Mouse (Mus musculus): ENCODE data around the gene Trp53inp2. TPM values are rescaled to one million over a fixed set of nuclear protein-coding genes. Genes with fewer than 3 reads are reported as not detected.
A peak's percentile ranks its signal among the peaks of the same experiment; 100 is the strongest.

The Trp53inp2 gene
- polyA plus RNA-seq, 1 experiment from 2014 or later, result 55.4 TPM

- Histone ChIP-seq H3K79me2 (ENCODE audit: inconsistent target) (no peaks in the 10 kb centered on the region), H3K36me3 (ENCODE audit: inconsistent target) (no peaks in the 10 kb centered on the region), H3K27ac (no peak overlapping the region), H3K4me3 (ENCODE audit: inconsistent target) (no peak overlapping the region)
- WGBS (ENCODE audit: missing documents), result 56% methylated on average over 1 of the region's 1 CpGs
Measured at GRCm38 (mm10) chr2:155373886-155374285, 7.0 kb upstream of the Trp53inp2 start.

- Histone ChIP-seq H3K4me3 (ENCODE audit: inconsistent target) (no peak overlapping the region), H3K27ac (no peak overlapping the region), H3K36me3 (ENCODE audit: inconsistent target) (no peaks in the 10 kb centered on the region), H3K79me2 (ENCODE audit: inconsistent target) (no peaks in the 10 kb centered on the region)
Measured at GRCm38 (mm10) chr2:155374521-155374920, 6.3 kb upstream of the Trp53inp2 start.

GRCm38 (mm10) chr2:155376191-155376590 is 4.7 kb upstream of the Trp53inp2 start:
- H3K36me3 ChIP-seq (ENCODE audit: inconsistent target), result no peaks in the 10 kb centered on the region
- WGBS (ENCODE audit: missing documents), result 82% methylated on average over 7 of the region's 10 CpGs

GRCm38 (mm10) chr2:155381060-155381437 is 190 bp downstream of the Trp53inp2 start:
- WGBS (ENCODE audit: missing documents), result 15% methylated on average over 8 of the region's 11 CpGs
- peak overlapping the region; percentile 40 for H3K4me3 ChIP-seq (ENCODE audit: inconsistent target)
- peaks cover 7% of the 10 kb centered on the region; the same call in 1 of the 2 replicates for H3K36me3 ChIP-seq (ENCODE audit: inconsistent target)
- H3K79me2 ChIP-seq (ENCODE audit: inconsistent target), result peaks cover 22% of the 10 kb centered on the region; the same call in 1 of the 2 replicates
- H3K27ac ChIP-seq, result 0 out of 2 replicates have a peak overlapping the region, but pooled peaks have one; percentile 7

More at GRCm38 (mm10) chr2:155376191-155376590, 4.7 kb upstream of the Trp53inp2 start:
- no peaks in the 10 kb centered on the region for H3K79me2 ChIP-seq (ENCODE audit: inconsistent target)
- no peak overlapping the region for H3K4me3 ChIP-seq (ENCODE audit: inconsistent target)
- H3K27ac ChIP-seq, result no peak overlapping the region

- peak overlapping the region; percentile 55 for H3K4me3 ChIP-seq (ENCODE audit: inconsistent target)
- under 1% methylated on average over 56 of the region's 68 CpGs for WGBS (ENCODE audit: missing documents)
- peaks cover 22% of the 10 kb centered on the region; the same call in 1 of the 2 replicates for H3K79me2 ChIP-seq (ENCODE audit: inconsistent target)
- H3K36me3 ChIP-seq (ENCODE audit: inconsistent target), result peaks cover 10% of the 10 kb centered on the region; the same call in 1 of the 2 replicates
- peak overlapping the region; percentile 36 for H3K27ac ChIP-seq
Measured at GRCm38 (mm10) chr2:155381643-155382331, 928 bp downstream of the Trp53inp2 start.

DNA sequence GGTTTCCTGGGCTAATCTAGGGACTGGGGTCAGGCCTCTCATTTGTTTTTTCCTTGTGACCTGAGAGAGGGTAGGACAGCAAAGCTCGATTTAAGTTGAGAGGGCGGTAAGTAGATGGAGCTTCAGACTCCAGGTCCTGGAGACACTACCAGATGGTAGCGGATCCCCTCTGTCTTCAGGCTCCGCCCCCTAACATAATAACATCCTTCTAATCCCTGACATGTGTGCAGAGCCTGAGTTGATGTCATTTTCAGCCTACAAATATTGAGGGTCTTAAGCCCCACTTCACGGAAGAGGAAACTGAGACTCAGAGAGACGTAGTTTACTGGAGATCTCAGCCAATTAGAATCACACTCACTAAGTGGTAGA is 1.5 kb downstream of the Trp53inp2 start:
- Histone ChIP-seq H3K79me2 (ENCODE audit: inconsistent target) (peaks cover 22% of the 10 kb centered on the region; the same call in 1 of the 2 replicates), H3K27ac (peak overlapping the region; percentile 36), H3K4me3 (ENCODE audit: inconsistent target) (peak overlapping the region; percentile 55), H3K36me3 (ENCODE audit: inconsistent target) (peaks cover 13% of the 10 kb centered on the region; the same call in 1 of the 2 replicates)
- 39% methylated on average over 6 of the region's 6 CpGs for WGBS (ENCODE audit: missing documents)

DNA sequence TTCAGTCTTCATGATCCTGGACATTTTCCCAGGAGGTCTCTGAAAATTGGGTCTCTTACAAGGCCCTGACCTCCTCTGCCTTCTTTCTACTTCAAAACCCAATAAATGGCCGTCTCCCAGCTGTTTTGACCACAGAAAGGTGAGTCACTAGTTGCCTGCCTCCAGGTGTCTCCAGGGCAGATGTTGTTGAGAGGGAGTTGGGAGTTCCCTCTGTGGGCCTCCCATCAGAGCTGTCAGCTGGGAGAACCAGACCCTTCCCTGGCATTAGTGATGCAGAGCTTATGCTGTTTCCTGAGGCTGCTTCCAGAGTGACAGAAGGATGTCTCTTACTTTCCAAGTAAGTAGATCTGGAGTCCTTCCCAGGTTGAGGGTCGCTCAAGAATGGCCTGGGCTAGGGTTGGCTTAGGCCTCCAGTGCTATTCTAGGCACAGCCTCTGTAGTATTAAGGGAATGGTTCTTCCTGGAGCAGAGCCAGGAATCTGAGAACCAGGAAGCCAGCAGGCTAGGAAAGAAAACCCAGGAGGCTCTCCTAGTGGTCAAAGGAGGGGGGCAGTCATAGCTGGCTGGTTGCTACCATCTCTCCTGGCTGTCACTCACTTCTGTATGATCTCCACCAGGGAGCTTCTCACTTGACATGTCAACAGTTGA is 2.1 kb downstream of the Trp53inp2 start:
- Histone ChIP-seq H3K36me3 (ENCODE audit: inconsistent target) (peaks cover 19% of the 10 kb centered on the region; the same call in 1 of the 2 replicates), H3K79me2 (ENCODE audit: inconsistent target) (peaks cover 22% of the 10 kb centered on the region; the same call in 1 of the 2 replicates), H3K27ac (no peak overlapping the region), H3K4me3 (ENCODE audit: inconsistent target) (peak overlapping the region; percentile 55; the same call in 1 of the 2 replicates)
- WGBS (ENCODE audit: missing documents), result 100% methylated on average over 2 of the region's 2 CpGs

- H3K27ac ChIP-seq, result no peak overlapping the region
- H3K4me3 ChIP-seq (ENCODE audit: inconsistent target), result no peak overlapping the region
- 20% methylated on average over 6 of the region's 7 CpGs for WGBS (ENCODE audit: missing documents)
- H3K36me3 ChIP-seq (ENCODE audit: inconsistent target), result peaks cover 26% of the 10 kb centered on the region; the same call in 1 of the 2 replicates
- H3K79me2 ChIP-seq (ENCODE audit: inconsistent target), result peaks cover 22% of the 10 kb centered on the region; the same call in 1 of the 2 replicates
Measured at GRCm38 (mm10) chr2:155385090-155385489, 4.2 kb downstream of the Trp53inp2 start.

- H3K4me3 ChIP-seq (ENCODE audit: inconsistent target), result no peak overlapping the region
- peaks cover 35% of the 10 kb centered on the region; the same call in 1 of the 2 replicates for H3K36me3 ChIP-seq (ENCODE audit: inconsistent target)
- peaks cover 22% of the 10 kb centered on the region; the same call in 1 of the 2 replicates for H3K79me2 ChIP-seq (ENCODE audit: inconsistent target)
- 81% methylated on average over 14 of the region's 18 CpGs for WGBS (ENCODE audit: missing documents)
- no peak overlapping the region for H3K27ac ChIP-seq
Measured at GRCm38 (mm10) chr2:155385731-155386533, 5.1 kb downstream of the Trp53inp2 start.

DNA sequence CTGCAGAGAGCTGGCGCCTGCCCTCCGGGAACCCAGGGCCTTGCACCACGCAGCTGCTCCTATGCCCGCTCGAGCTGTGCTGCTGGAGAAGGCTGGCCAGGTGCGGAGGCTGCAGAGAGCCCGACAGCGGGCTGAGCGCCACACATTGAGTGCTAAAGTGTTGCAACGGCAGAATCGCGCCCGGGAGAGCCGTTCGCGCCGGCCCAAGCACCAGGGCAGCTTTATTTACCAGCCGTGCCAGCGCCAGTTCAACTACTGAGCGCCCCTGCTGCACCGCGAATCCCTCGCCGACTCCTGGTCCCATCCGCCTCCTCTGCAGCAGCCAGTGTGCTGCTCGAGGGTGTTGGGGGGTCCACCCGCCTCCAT is 5.7 kb downstream of the Trp53inp2 start:
- Histone ChIP-seq H3K36me3 (ENCODE audit: inconsistent target) (peaks cover 39% of the 10 kb centered on the region), H3K4me3 (ENCODE audit: inconsistent target) (no peak overlapping the region), H3K79me2 (ENCODE audit: inconsistent target) (peaks cover 22% of the 10 kb centered on the region; the same call in 1 of the 2 replicates), H3K27ac (no peak overlapping the region)
- WGBS (ENCODE audit: missing documents), result 53% methylated on average over 25 of the region's 27 CpGs

DNA sequence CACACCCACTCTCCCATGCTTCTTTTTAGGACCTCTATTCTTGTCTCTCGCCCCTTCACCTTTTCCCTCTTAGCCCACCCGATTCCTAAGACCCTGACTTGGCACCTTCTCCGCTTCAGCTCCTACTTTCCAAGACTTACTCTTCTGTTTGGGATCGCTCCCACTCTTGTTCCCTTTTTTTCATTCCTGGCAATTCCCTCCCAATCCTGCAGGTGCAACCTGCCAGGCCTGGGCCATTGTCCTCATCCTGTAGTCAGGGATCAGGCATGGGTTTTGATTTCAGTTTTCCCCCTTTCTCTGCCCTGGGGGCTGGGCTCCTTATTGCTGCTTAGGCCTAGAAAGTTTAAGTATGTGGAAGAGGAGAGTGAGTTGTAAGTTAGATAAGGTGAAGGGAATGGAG is 6.2 kb downstream of the Trp53inp2 start:
- H3K27ac ChIP-seq, result no peak overlapping the region
- WGBS (ENCODE audit: missing documents), result 86% methylated on average over 4 of the region's 4 CpGs
- H3K4me3 ChIP-seq (ENCODE audit: inconsistent target), result no peak overlapping the region
- H3K79me2 ChIP-seq (ENCODE audit: inconsistent target), result peaks cover 22% of the 10 kb centered on the region; the same call in 1 of the 2 replicates
- H3K36me3 ChIP-seq (ENCODE audit: inconsistent target), result peaks cover 39% of the 10 kb centered on the region

GRCm38 (mm10) chr2:155388573-155388972 is 7.7 kb downstream of the Trp53inp2 start:
- Histone ChIP-seq H3K4me3 (ENCODE audit: inconsistent target) (no peak overlapping the region), H3K27ac (no peak overlapping the region), H3K79me2 (ENCODE audit: inconsistent target) (peaks cover 7% of the 10 kb centered on the region; the same call in 1 of the 2 replicates), H3K36me3 (ENCODE audit: inconsistent target) (peaks cover 39% of the 10 kb centered on the region)
- WGBS (ENCODE audit: missing documents), result 93% methylated on average over 2 of the region's 2 CpGs

DNA sequence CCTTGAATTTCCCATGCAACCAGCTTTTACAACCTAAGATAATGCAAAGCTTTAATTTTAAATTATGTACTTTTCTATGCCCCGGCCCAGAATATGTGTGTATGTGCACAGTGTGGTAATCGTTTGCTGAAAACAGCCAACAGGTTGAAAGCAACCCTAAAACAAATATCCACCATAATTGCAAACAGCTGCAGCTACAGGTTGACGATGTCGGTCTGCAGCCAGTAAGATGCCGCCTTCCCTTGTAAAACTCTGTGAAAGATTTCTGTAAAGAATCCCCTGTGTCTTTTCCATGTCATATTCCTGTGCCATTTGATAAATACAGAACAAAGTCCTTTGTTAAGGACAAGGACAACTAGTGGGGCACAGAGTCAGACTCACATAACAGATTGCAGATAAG is 13.7 kb downstream of the Trp53inp2 start:
- Histone ChIP-seq H3K36me3 (ENCODE audit: inconsistent target) (peaks cover 36% of the 10 kb centered on the region), H3K4me3 (ENCODE audit: inconsistent target) (no peak overlapping the region), H3K27ac (no peak overlapping the region), H3K79me2 (ENCODE audit: inconsistent target) (no peaks in the 10 kb centered on the region)
- 85% methylated on average over 5 of the region's 5 CpGs for WGBS (ENCODE audit: missing documents)

DNA sequence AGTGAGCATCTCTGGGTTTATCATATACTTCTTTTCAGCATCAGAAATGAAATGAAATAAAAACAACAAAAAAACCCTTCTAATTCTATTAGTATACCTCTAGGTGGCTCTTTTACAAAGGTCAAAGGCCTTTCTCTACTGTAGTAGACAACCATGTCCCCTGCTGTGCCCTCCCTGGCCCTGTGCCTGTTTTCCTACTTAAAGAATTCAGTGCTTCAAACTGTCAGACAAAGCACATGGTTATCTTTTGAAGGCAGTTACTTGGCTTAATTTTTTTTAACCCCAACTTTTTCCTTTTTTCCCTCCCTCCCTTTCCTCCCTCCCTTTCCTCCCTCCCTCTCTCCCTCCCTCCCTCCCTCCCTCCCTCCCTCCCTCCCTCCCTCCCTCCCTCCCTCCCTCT is 19.4 kb downstream of the Trp53inp2 start:
- peaks cover 10% of the 10 kb centered on the region; the same call in 1 of the 2 replicates for H3K79me2 ChIP-seq (ENCODE audit: inconsistent target)
- H3K36me3 ChIP-seq (ENCODE audit: inconsistent target), result 0 out of 2 replicates have a peak, but pooled peaks cover 14% of the 10 kb centered on the region
- no peak overlapping the region for H3K27ac ChIP-seq
- H3K4me3 ChIP-seq (ENCODE audit: inconsistent target), result no peak overlapping the region

Data from macrophage (primary cell).